8 mouse cellular contexts compared by ENCODE assay signal in the genomic region with DNA sequence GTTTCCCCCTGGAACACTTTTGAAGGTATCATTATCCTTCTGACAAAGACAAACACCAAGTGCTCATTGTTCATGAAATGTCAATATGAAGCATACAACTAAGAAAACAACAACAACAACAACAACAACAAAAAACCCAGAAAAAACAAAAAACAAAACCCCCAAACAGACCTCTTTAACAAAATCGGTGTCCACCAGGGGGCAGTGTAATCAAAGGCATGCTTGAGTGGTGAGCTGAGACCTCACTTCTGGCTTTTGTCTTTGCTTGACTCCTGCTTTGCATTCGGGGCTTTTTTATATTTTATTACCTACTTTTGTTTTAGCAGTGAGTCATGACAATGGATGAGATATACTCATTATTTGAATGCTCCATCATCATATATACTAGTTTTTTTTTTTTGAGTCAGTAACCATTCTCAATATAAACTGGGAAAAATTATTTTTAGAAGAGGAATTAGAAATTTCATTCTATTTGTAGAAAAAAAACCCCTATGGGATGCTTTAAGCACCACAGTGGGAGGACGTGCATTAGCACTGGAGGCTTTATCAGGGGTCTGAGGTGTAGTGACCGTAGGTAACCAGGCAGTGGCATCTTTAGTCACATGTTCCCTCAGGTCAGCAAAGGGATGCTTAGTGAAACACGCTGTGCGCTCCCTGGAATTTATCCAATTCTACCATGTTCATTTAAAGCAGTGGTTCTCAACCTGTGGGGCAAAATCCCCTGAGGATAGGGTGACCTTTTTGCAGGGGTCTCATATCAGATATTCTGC. TPM values are rescaled to one million over a fixed set of nuclear protein-coding genes. Genes with fewer than 3 reads are reported as not detected.
DNase-seq lines count a peak whose midpoint lies in the region; ATAC-seq and TF ChIP-seq lines count a peak whose summit lies in the region.

No protein-coding gene starts in this region.

- no peaks in the 10 kb centered on the region for H3K4me1 ChIP-seq in forebrain, embryonic 15.5 days
- H3K4me1 ChIP-seq in neural tube, embryonic 11.5 days (ENCODE audit: control insufficient read depth, insufficient read depth, low read length) = no peaks in the 10 kb centered on the region

- no peak overlapping the region for H3K4me3 ChIP-seq in left cerebral cortex, adult 2 months
- no peak overlapping the region for H3K4me3 ChIP-seq in forebrain, embryonic 15.5 days
- no peak overlapping the region for H3K4me3 ChIP-seq in neural tube, embryonic 11.5 days (ENCODE audit: low read depth, low read length)

- DNase-seq in left cerebral cortex, adult 2 months (ENCODE audit: extremely low spot score in 1 of 2, low spot score in 2 of 2) = peak; percentile 26 to 46
- no peak for DNase-seq in left cerebral cortex, adult 11 months (ENCODE audit: low spot score)
- DNase-seq in MEL-GATA-1-ER (ENCODE audit: extremely low read depth, low read depth) = peak; percentile 22
- peak; percentile 53 for DNase-seq in c-Kit-positive CD71-negative TER-119-negative erythroid progenitor cells, embryonic 14.5 days (ENCODE audit: low read depth)
- peak; percentile 16 to 49 for DNase-seq in left cerebral cortex, postnatal 10 days (ENCODE audit: extremely low spot score in 1 of 2, low spot score in 2 of 2)
- DNase-seq in neural tube, embryonic 11.5 days (ENCODE audit: low spot score) = peak; percentile 61

- ATAC-seq in forebrain, embryonic 15.5 days (replicated peaks) = peak; percentile 41; the same call in 1 of the 2 replicates
- ATAC-seq in neural tube, embryonic 11.5 days (ENCODE audit: insufficient read depth, low FRiP score, low TSS enrichment) = peak; percentile 53
- ATAC-seq in activated CD4-positive, CD25-positive, alpha-beta regulatory T cell, adult 4 months = no peak

- no peak overlapping the region for H3K4me2 ChIP-seq in forebrain, embryonic 15.5 days (replicated peaks)
- no peak overlapping the region for H3K4me2 ChIP-seq in neural tube, embryonic 11.5 days (ENCODE audit: low read depth)

- H3K27me3 ChIP-seq in forebrain, embryonic 15.5 days = no peaks in the 10 kb centered on the region
- H3K27me3 ChIP-seq in neural tube, embryonic 11.5 days (ENCODE audit: control insufficient read depth, insufficient read depth, low read length) = no peaks in the 10 kb centered on the region

- H3K27ac ChIP-seq in left cerebral cortex, adult 2 months = no peak overlapping the region
- H3K27ac ChIP-seq in forebrain, embryonic 15.5 days (replicated peaks) = no peak overlapping the region
- no peak overlapping the region for H3K27ac ChIP-seq in neural tube, embryonic 11.5 days (ENCODE audit: low read depth, low read length)

- no peak overlapping the region for H3K9ac ChIP-seq in forebrain, embryonic 15.5 days (replicated peaks)
- no peak overlapping the region for H3K9ac ChIP-seq in neural tube, embryonic 11.5 days (ENCODE audit: low read length)

- H3K36me3 ChIP-seq in forebrain, embryonic 15.5 days = no peaks in the 10 kb centered on the region
- H3K36me3 ChIP-seq in neural tube, embryonic 11.5 days (ENCODE audit: control insufficient read depth, insufficient read depth, low read length) = no peaks in the 10 kb centered on the region

- intact Hi-C loops in left cerebral cortex, adult 2 months (cut with DNase I) = loop anchor here (2.0 to 5.0 kb wide), 2 partner anchors 126 to 1075 kb away; no protein-coding TSS in a partner anchor
- intact Hi-C loops in left cerebral cortex, postnatal 10 days (cut with DNase I) = loop anchor here (5.0 kb wide), 1 partner anchor 1076 kb away; no protein-coding TSS in a partner anchor

- WGBS in forebrain, embryonic 15.5 days = 42% methylated on average over 6 of the region's 6 CpGs
- WGBS in neural tube, embryonic 11.5 days = 52% methylated on average over 6 of the region's 6 CpGs

- peak; percentile 75 for TF ChIP-seq CTCF in left cerebral cortex, adult 2 months (IDR thresholded peaks at IDR 0.05)

- H3K9me3 ChIP-seq in forebrain, embryonic 15.5 days = no peaks in the 10 kb centered on the region
- no peaks in the 10 kb centered on the region for H3K9me3 ChIP-seq in neural tube, embryonic 11.5 days (ENCODE audit: control insufficient read depth, low read length)

RNA-seq across cellular contexts. Expression of gene Cd109, which starts 30.8 kb away (rescaled TPM):
- total RNA-seq in left cerebral cortex, adult 2 months (2021) = under 1 TPM; 0.47 to 0.93 TPM
- polyA plus RNA-seq in forebrain, embryonic 15.5 days (2015; fragmentation: Nextera tagmentation; extraction: Ambion mirVana) = 1.1 and 1.5 TPM in 2 replicates
- 1 to 10 TPM; 1.4 to 1.7 TPM for total RNA-seq in left cerebral cortex, postnatal 10 days (2021)
- polyA plus RNA-seq in neural tube, embryonic 11.5 days (2014; fragmentation: Nextera tagmentation; extraction: Ambion mirVana) = 3.8 and 5.0 TPM in 2 replicates
- polyA plus RNA-seq in activated CD4-positive, CD25-positive, alpha-beta regulatory T cell, adult 4 months (2017; shearing (Covaris generic)) = under 1 TPM in 1 of 2 experiments, not detected in 1; 0.13 TPM

RNA-seq across cellular contexts. Expression of gene Slc17a5, which starts 58.4 kb away (rescaled TPM):
- total RNA-seq in left cerebral cortex, adult 2 months (2021) = 10 to 100 TPM; 16.1 to 17.3 TPM
- 15.9 and 18.0 TPM in 2 replicates for polyA plus RNA-seq in forebrain, embryonic 15.5 days (2015; fragmentation: Nextera tagmentation; extraction: Ambion mirVana)
- 10 to 100 TPM; 14.5 to 17.3 TPM for total RNA-seq in left cerebral cortex, postnatal 10 days (2021)
- polyA plus RNA-seq in neural tube, embryonic 11.5 days (2014; fragmentation: Nextera tagmentation; extraction: Ambion mirVana) = 10.6 and 11.5 TPM in 2 replicates
- polyA plus RNA-seq in activated CD4-positive, CD25-positive, alpha-beta regulatory T cell, adult 4 months (2017; shearing (Covaris generic)) = 10 to 100 TPM in 1 of 2 experiments, 1 to 10 TPM in 1; 9.3 to 11.3 TPM
